Mouse (Mus musculus) adrenal gland, adult 2 months (tissue): ENCODE measurements around the gene Chrnb1. TPM values are rescaled to one million over a fixed set of nuclear protein-coding genes. Genes with fewer than 3 reads are reported as not detected.
A peak's percentile ranks its signal among the peaks of the same experiment; 100 is the strongest.

Experiments used
- DNase-seq: peaks from one replicate; pipeline ENCODE4 v3.0.0; 2021
- long read RNA-seq: library from polyadenylated mRNA; stranded (forward); transcript quantifications from one replicate; pipeline ENCODE4 v2.0.0, GENCODE M21; 2021
- polyA plus RNA-seq: library from polyadenylated mRNA; depleted of rRNA; stranded (reverse); fragments of >200 nt; gene quantifications from 2 replicates; pipeline ENCODE4 v1.2.3, GENCODE M21; 2012; rRNA removed
- total RNA-seq, 2 experiments: library from RNA; stranded (reverse); gene quantifications; 2 replicates each; pipeline ENCODE4 v1.2.3; 2021

Chrnb1 gene
- total RNA-seq (1 to 10 TPM; 1.7 to 3.1 TPM), polyA plus RNA-seq (2.7 and 3.0 TPM in 2 replicates)
- long read RNA-seq, partial matches to known transcripts = 0 of 1 reads
- long read RNA-seq, other reads (novel, unspliced or antisense) = 0 of 1 reads

DNA sequence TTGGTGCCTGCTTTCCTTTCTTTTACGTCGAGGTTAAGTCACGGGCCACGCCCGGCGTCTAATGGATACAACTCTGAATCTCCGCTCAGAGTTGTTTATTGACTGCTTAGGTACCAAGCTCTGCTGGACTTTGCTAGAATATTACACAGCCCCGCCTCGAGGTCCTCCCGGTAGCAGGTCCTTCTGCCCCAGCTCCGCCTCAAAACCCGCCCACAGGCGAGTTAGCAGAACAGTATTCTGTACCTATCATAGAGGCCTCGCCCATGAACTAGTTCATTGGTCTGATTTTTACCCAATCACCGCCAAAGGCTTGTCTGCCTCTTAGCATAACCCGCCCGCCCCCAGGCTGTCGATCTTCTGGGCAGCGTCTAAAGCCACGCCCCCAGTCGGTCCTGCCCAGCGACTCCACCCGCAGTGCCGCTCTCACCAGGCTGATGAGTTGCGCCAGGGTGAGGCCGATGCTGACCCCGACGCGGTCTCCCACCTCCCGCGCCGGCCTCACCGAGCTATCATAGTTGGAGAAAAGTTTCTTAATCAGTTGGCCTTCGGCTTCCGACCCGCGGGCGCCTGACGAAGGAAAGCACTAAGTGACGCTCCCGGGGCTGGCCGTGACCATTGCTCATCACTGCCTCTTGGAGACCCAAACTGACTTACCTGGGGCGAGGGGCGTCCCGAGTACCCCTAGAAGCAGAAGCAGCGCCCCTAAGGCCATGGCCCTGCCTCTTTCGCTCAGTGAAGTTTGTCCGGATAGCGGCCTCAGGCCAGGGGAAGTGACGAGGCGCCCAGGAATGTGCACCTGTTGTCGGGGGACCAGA is at the start of gene Chrnb1:
Chrnb1 (minus strand) TSS at position 776 of the 815 bp plus-strand sequence.
- DNase-seq = peak; percentile 98

- DNase-seq = no peak
Measured at GRCm38 (mm10) chr11:69838714-69839104, 43.0 kb upstream of the Chrnb1 start.

GRCm38 (mm10) chr11:69837952-69838713 is 42.4 kb upstream of the Chrnb1 start, which contains the start of gene Tmem256:
TSS of gene Tmem256 (plus strand) at chr11:69838514.
- peak; percentile 97 for DNase-seq

GRCm38 (mm10) chr11:69837604-69837951 is 41.8 kb upstream of the Chrnb1 start, which contains the start of gene Nlgn2:
TSS of gene Nlgn2 (minus strand) at chr11:69837784.
- no peak for DNase-seq

- no peak for DNase-seq
Measured at GRCm38 (mm10) chr11:69836703-69837576, 41.2 kb upstream of the Chrnb1 start.

DNA sequence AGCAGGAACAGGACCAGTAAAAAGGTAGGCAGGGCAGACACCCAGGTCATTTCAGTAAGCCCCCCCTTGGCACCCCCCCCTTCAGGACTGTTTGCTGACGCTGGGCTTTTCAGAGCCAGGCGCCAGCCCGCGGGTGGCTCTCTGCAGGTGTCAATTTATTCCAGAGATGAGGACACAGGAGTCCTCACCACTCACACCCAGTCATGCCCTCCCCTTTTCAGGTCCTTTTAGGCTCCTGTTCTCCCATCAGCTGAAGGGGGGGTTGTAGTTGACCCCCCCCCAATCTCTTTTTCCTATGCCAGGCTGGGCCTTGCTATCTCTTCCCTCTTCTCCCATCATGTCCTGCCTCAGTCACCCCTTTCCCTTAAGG is 40.2 kb upstream of the Chrnb1 start:
- no peak for DNase-seq

DNA sequence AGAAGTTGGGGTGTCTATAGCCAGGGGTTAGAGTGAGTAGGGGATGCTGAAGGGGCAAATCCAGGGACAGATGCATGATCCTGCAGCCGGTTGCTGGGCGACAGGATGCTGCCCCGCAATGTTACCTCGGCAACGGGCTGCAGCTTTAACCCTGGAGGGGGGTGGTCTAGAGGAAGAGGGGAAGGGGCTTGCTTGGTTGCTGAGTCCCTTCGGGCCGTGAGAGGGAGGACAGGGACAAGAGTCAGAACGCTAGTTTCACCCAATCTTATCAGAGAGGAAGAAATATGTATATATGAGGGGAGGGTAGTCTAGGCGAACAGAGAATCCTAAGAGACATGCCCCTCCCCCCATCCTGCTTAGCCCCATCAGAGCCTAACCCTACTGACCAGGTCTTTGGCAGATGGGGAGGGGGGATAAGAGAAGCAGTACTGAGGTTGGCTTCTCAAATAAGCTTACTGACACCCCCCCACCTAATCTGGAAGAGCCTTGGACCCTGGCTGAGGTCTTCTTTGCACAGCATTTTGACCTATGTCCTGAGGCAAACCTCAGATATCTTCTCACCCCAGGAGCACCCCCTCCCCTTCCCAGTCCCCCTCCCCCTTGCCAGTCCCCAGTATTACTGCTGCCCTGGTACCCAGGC is 39.7 kb upstream of the Chrnb1 start:
- DNase-seq = no peak

DNA sequence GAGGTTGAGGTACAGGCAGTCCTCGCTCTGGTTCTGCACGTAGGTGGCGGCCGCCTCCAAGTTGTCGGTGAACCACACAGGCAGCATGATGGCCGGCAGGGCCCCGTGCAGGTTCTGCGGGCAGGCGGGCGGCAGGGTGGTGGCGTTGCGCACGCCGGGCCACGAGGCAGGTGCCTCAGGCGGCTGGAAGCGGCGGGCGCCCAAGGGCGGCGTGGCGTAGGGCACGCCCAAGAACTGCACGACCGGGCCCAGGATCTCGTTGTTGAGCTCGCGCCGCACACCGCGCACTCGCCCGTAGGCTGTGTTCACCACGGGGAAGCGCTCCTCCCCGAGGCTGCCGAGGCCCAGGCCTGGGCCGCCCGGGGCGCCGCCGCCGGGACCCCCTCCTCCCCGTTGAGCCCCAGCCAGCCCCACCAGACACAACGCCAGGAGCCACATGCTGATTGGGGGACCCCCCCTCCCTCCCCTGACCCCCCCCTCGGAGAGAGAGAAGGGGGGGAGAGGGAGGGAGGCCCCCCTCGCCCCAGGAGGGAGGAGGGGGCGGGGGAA is 38.3 kb upstream of the Chrnb1 start:
- DNase-seq = peak; percentile 47

DNA sequence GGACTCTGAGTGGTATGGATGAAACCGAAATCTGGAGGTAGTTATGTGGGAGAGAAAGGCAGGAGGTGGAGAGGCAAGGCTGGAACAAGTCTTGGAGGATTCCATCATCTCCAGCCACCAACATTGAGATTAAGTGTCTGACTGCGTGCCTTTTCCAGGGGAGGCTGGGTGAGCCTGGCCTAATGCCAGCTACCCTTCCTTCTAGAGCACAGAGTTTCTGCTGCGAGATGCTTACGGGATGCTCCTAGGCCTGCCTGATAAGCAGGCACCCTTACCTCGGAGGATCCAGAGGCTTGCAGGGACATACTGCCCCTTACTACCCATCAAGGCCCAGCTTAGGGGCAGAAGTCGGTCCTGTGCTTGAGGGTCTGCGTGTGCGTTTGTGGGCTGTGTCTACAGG is 37.8 kb upstream of the Chrnb1 start:
- no peak for DNase-seq

- DNase-seq = no peak
Measured at GRCm38 (mm10) chr11:69828832-69829231, 33.1 kb upstream of the Chrnb1 start.

DNA sequence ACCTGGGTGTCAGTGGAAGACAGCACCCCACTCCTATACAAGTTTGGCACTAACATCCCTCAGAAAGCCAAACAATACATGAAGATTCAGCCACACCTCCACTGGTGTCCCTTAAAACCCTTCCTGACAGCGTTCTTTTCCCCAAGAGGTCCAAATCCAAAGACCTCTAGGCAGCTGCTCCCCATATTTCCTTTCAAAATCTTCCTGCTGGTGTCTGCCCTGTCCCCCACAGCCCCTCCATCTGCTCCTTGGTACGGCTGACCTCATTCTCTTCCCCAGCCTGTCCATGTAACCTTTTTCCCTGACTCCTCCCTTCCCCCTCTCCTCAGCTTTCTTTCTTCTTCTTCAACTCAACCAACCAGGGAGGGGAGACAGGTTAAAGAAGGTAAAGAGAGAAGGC is 27.7 kb upstream of the Chrnb1 start:
- DNase-seq = no peak

DNA sequence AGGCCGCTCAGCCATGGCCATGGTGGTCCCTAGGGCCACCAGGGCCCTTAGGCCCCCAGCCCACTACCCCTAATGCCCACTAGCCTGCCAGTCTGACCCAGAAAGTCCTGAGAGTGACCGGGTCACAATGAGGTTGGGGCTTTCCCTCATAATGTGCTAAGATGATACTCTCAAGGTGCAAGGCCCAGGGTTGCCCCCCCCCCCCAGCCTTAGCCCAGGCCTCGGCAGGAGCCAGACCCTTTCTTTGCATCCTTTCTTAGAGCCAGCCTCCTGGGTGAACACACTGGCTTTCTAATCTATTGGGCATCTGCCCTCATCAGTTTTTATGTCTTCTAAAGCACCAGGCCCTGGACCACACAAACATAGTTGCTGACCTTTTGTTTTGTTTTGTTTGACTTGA is 26.3 kb upstream of the Chrnb1 start, which contains the start of gene Spem1:
Spem1 (minus strand) TSS at position 101 of the 400 bp plus-strand sequence.
- no peak for DNase-seq

- no peak for DNase-seq
Measured at GRCm38 (mm10) chr11:69818871-69819270, 23.1 kb upstream of the Chrnb1 start.

GRCm38 (mm10) chr11:69818365-69818764 is 22.6 kb upstream of the Chrnb1 start, which contains the start of gene Spem2:
TSS of gene Spem2 (minus strand) at chr11:69818465.
- no peak for DNase-seq

DNA sequence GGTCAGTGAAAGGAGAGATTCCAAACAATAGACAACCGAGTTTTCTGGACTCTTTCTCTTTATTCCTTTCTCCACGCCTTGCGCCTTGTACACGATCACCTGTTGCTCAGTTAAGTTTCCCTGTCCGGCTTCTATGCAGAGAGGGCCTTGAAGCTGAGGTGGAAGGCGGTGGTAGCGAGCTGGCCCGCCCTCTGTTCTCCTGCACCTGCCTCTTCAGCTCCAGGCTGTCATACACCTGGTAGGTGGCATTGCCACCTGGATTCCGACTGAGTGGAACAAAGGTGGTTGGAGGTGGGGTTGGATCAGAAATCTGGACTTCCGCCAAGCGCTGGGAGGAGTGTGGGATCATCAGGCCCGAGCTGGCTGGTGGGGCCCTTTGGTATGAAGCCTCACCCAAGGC is 20.8 kb upstream of the Chrnb1 start:
- DNase-seq = no peak

DNA sequence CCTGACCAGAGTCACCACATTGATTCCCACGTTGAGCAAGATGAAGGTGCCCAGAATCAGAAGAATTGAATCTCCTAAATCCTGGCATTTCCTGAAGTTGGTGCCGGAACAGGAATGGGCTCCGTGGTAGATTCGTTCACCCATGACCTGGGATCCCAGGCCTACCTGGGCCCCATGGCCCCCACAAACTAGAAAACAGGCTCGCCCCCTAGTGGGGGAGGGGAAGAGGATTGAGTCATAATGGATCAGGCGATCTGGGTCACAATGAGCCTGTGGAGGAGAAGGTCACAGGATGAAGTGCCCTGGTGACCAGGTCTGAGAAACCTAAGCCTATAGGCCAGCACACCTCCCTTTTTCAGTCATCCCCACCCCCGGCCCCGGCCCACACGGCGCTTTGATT is 19.4 kb upstream of the Chrnb1 start, which contains the start of gene Gm39566:
Gm39566 (minus strand) TSS at position 144 of the 400 bp plus-strand sequence.
- DNase-seq = no peak

GRCm38 (mm10) chr11:69810280-69810679 is 14.5 kb upstream of the Chrnb1 start:
- no peak for DNase-seq

GRCm38 (mm10) chr11:69807641-69808040 is 11.9 kb upstream of the Chrnb1 start:
- DNase-seq = no peak

- DNase-seq = no peak
Measured at GRCm38 (mm10) chr11:69806378-69806777, 10.6 kb upstream of the Chrnb1 start.

GRCm38 (mm10) chr11:69804972-69805909 is 9.5 kb upstream of the Chrnb1 start, which contains the start of gene Tmem102:
TSS of gene Tmem102 (minus strand) at chr11:69805624.
- DNase-seq = no peak
